Mouse (Mus musculus) lung, postnatal 0 days (tissue): ENCODE data around the gene Poldip2. TPM values are rescaled to one million over a fixed set of nuclear protein-coding genes. Genes with fewer than 3 reads are reported as not detected.
"Not testable (repeated sequence)": the region's sequence is repeated elsewhere in the genome, so short reads cannot be mapped to it uniquely, and the experiment has no call there.

Source experiments
- ATAC-seq: fragments of 200-750 bp; cut with Nextera tagmentation; 2 replicates; pipeline ENCODE4 v1.8.0; 2017; ENCODE audit warnings: moderate library complexity
- DNase-seq: peaks from one replicate; pipeline ENCODE4 v3.0.0-alpha.2; 2016; ENCODE audit warnings: low spot score
- H3K27ac ChIP-seq: fragments of 300-500 bp; sonication (generic); 2 replicates; pipeline ENCODE4 v1.5.1; 2014; ENCODE audit warnings: antibody characterized with exemption, mild to moderate bottlenecking, low read length, mixed read lengths
- H3K27me3 ChIP-seq: fragments of 300-500 bp; sonication (generic); replicated peaks from 2 replicates; pipeline ENCODE4 v1.6.1; 2014; ENCODE audit warnings: low read length, mixed read lengths; ENCODE audit not compliant: insufficient read depth
- H3K36me3 ChIP-seq: fragments of 300-500 bp; sonication (generic); 2 replicates; pipeline ENCODE4 v1.6.1; 2014; ENCODE audit warnings: low read length, mixed read lengths; ENCODE audit not compliant: insufficient read depth
- H3K4me1 ChIP-seq: fragments of 300-500 bp; sonication (generic); 2 replicates; pipeline ENCODE4 v1.6.1; 2014; ENCODE audit warnings: antibody characterized with exemption, low read depth, low read length, mixed read lengths; ENCODE audit not compliant: insufficient read depth
- H3K4me2 ChIP-seq: fragments of 300-500 bp; sonication (generic); replicated peaks from 2 replicates; pipeline ENCODE4 v1.6.1; 2014; ENCODE audit warnings: low read depth, mild to moderate bottlenecking, low read length, moderate library complexity, mixed read lengths
- H3K4me3 ChIP-seq: fragments of 300-500 bp; sonication (generic); 2 replicates; pipeline ENCODE4 v1.5.1; 2014; ENCODE audit warnings: low read depth, low read length
- H3K9ac ChIP-seq: fragments of 300-500 bp; sonication (generic); replicated peaks from 2 replicates; pipeline ENCODE4 v1.6.1; 2014; ENCODE audit warnings: low read depth, mild to moderate bottlenecking
- H3K9me3 ChIP-seq: fragments of 300-500 bp; sonication (generic); 2 replicates; pipeline ENCODE4 v1.6.1; 2016; ENCODE audit warnings: low read length, mixed read lengths
- CTCF ChIP-seq: IDR thresholded peaks from 2 replicates; pipeline ENCODE4 v1.5.1; 2016; ENCODE audit warnings: antibody characterized with exemption, mild to moderate bottlenecking
- EP300 ChIP-seq: IDR thresholded peaks from 2 replicates; pipeline ENCODE4 v1.6.1; 2016; ENCODE audit warnings: antibody characterized with exemption, mild to moderate bottlenecking, control low read depth
- WGBS: fragments of 180-500 bp; shearing (Covaris S2); extraction: QIAGEN DNeasy Blood & Tissue Kit; methylation state at CpG from one replicate; pipeline ENCODE4 v1.1.7; 2014; 5-methylcytosine and 5-hydroxymethylcytosine counted together
- polyA plus RNA-seq: library from polyadenylated mRNA; unstranded; fragments of >200 nt; fragmentation: Nextera tagmentation; extraction: Ambion mirVana; gene quantifications from 2 replicates; pipeline ENCODE4 v1.2.1, GENCODE M21; 2015

Gene Poldip2
- polyA plus RNA-seq, 1 experiment from 2014 or later: 111 TPM

DNA sequence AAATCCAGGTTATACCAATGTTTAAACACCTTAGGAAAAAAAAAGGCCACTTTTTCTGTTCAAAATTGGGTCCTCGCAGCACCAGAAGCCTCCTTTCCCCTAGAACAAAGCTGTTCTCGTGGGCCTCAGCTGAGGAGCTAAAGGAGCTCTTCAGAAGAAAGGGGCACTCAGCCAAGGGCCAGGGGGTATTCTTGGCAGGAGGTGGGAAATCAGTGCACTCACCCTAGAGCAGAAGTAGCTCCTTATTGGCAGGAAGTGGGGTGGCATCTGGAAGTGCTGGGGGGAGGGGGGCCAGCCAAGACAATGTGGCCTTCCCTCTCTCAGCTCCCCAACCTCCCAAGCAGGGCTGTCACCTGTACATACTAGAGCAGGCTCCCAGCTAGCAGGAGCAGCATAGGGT is 12.8 kb downstream of the Poldip2 start:
- ATAC-seq: peak; percentile 55

DNA sequence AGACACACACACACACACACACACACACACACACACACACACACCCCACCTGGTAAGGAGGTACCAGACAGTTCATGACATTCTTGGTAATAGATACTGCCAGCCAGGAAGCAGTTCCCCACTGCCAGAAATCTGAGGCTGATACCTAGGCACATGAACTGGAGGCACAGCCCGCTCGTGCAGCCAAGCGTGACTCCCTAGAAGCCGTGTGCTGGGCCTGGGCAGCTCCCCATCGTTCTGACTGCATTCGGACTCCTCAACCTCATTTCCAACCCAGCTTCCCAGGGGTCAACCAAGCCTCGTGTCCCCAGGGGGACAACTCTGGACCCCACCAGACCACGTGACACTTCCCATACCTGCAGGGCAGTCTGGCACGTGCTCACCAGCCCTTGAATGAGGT is 16.7 kb downstream of the Poldip2 start:
- H3K4me1 ChIP-seq: no peaks in the 10 kb centered on the region
- no peak overlapping the region for H3K4me2 ChIP-seq
- no peak overlapping the region for H3K4me3 ChIP-seq
- WGBS: 89% methylated on average over 9 of the region's 9 CpGs
- TF ChIP-seq EP300: no peak
- no peak for TF ChIP-seq CTCF
- ATAC-seq: no peak
- no peaks in the 10 kb centered on the region for H3K9me3 ChIP-seq
- H3K36me3 ChIP-seq: peaks cover 31% of the 10 kb centered on the region
- H3K9ac ChIP-seq: no peak overlapping the region
- H3K27ac ChIP-seq: no peak overlapping the region
- no peaks in the 10 kb centered on the region for H3K27me3 ChIP-seq
- DNase-seq: no peak

More for the DNA sequence above, 12.8 kb downstream of the Poldip2 start:
- Histone ChIP-seq H3K27ac (peak overlapping the region; percentile 66), H3K9me3 (no peaks in the 10 kb centered on the region), H3K4me2 (no peak overlapping the region), H3K9ac (no peak overlapping the region), H3K4me3 (no peak overlapping the region), H3K36me3 (peaks cover 38% of the 10 kb centered on the region), H3K27me3 (no peaks in the 10 kb centered on the region), H3K4me1 (no peaks in the 10 kb centered on the region)
- 45% methylated on average over 2 of the region's 2 CpGs for WGBS
- no peak for TF ChIP-seq EP300
- TF ChIP-seq CTCF: no peak
- DNase-seq: peak; percentile 74

DNA sequence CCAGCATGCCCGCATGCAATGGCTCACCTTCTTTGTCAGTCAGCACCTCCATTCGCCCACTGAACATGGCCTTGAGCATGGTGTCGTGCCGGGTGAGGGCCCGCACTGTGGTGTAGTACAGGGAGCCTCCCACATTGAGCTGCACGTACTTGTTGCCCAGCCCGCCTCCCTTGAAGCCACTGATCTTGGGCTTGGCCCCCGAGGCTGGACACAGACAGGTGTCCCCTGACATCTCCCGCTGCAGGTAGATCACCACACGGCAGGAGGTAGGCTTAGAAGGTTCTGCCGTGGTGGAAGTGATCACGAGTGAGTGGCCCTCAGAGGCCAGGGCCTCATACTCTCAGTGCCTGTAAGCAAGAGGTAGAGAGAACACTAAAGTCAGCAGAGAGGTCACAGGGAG is 18.0 kb downstream of the Poldip2 start:
- Histone ChIP-seq H3K27me3 (no peaks in the 10 kb centered on the region), H3K27ac (no peak overlapping the region), H3K4me3 (no peak overlapping the region), H3K9ac (no peak overlapping the region), H3K4me1 (no peaks in the 10 kb centered on the region; the same call in 1 of the 2 replicates), H3K9me3 (no peaks in the 10 kb centered on the region), H3K4me2 (no peak overlapping the region), H3K36me3 (peaks cover 28% of the 10 kb centered on the region)
- TF ChIP-seq EP300: no peak
- no peak for TF ChIP-seq CTCF
- no peak for DNase-seq
- WGBS: 94% methylated on average over 12 of the region's 12 CpGs
- ATAC-seq: no peak

DNA sequence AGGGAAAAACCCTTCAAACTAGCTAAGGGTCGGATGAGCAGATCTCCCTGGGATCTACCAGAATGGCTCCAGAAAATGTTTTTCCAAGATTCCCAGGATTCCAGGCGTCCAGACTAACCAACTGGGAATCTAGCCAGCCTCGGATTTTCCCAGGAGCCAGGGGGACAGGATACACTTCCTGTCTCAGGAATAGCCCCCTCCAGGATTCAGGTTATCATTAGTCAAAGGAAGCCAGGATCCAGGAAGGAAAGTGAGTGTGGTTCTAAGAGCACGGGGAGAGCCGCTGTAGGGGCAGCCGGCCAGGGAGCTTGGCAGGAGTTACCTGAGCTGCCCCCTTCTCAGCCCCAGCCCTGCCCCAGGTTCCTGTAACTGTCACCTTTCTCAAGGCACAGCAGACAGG is 19.1 kb downstream of the Poldip2 start:
- H3K9me3 ChIP-seq: no peaks in the 10 kb centered on the region
- TF ChIP-seq EP300 (peak; percentile 69; the same call in 1 of the 2 replicates), CTCF (no peak)
- no peak overlapping the region for H3K4me3 ChIP-seq
- H3K4me2 ChIP-seq: no peak overlapping the region
- H3K9ac ChIP-seq: no peak overlapping the region
- 55% methylated on average over 6 of the region's 6 CpGs for WGBS
- H3K27me3 ChIP-seq: no peaks in the 10 kb centered on the region
- H3K27ac ChIP-seq: peak overlapping the region; percentile 77
- H3K4me1 ChIP-seq: no peaks in the 10 kb centered on the region; the same call in 1 of the 2 replicates
- H3K36me3 ChIP-seq: peaks cover 25% of the 10 kb centered on the region
- ATAC-seq: no peak
- DNase-seq: peak; percentile 61

DNA sequence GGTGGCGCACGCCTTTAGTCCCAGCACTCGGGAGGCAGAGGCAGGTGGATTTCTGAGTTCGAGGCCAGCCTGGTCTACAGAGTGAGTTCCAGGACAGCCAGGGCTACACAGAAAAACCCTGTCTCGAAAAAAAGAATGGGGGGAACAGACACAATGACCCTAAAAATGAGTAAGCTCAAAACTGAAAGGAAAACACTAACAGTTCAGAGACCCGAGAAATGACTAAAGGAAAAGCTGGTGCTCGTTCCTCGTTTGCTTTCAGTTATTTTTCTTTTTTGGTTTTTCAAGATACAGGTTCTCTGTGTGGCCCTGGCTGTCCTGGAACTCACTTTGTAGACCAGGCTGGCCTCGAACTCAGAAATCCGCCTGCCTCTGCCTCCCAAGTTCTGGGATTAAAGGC is 19.5 kb downstream of the Poldip2 start:
- H3K4me1 ChIP-seq, H3K9ac ChIP-seq, H3K27me3 ChIP-seq, H3K4me2 ChIP-seq, H3K4me3 ChIP-seq, DNase-seq, H3K9me3 ChIP-seq, ATAC-seq: not testable (repeated sequence)
- Histone ChIP-seq H3K27ac (peak overlapping the region; percentile 77), H3K36me3 (peaks cover 20% of the 10 kb centered on the region)
- 83% methylated on average over 9 of the region's 10 CpGs for WGBS

DNA sequence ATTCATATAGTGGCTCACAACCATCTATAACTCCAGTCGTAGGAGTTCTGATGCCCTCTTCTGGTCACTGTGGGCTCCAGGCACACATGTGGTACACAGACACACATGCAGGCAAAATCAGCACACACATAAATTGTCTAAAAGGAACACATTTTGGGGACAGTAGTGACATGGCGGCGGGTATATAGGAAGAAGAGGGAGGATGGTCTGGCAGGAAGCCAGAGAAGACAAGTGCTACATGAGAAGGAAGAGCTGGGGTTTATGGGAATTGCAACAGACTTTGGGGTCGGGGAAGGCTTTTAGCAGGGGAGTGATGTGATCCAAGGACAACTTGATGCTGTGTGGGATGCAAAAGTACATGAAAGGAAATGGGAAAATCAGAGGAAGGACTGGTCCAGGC is 22.5 kb downstream of the Poldip2 start:
- Histone ChIP-seq H3K9ac (no peak overlapping the region), H3K4me1 (peaks cover 4% of the 10 kb centered on the region; the same call in 1 of the 2 replicates), H3K27me3 (no peaks in the 10 kb centered on the region), H3K4me3 (peak overlapping the region; percentile 79), H3K36me3 (no peaks in the 10 kb centered on the region; the same call in 1 of the 2 replicates), H3K4me2 (peak overlapping the region; percentile 70), H3K27ac (peak overlapping the region; percentile 98), H3K9me3 (no peaks in the 10 kb centered on the region)
- 54% methylated on average over 4 of the region's 4 CpGs for WGBS
- DNase-seq (peak; percentile 43), ATAC-seq (no peak)
- TF ChIP-seq CTCF: peak; percentile 43
- TF ChIP-seq EP300: no peak
